Mouse (Mus musculus) spleen, adult 2 months (tissue): ENCODE measurements around the gene Lamtor3.

Experiments used
- CTCF ChIP-seq: fragments of 200-500 bp; IDR thresholded peaks from 2 replicates; pipeline ENCODE4 v1.5.1; 2011; ENCODE audit warnings: mild to moderate bottlenecking, inconsistent platforms; ENCODE audit not compliant: insufficient read depth, insufficient read length, insufficient replicate concordance; ENCODE audit errors: extremely low read depth
- POLR2A ChIP-seq: fragments of 200-500 bp; IDR thresholded peaks from 2 replicates; pipeline ENCODE4 v1.6.1; 2011; ENCODE audit warnings: low read depth, low read length, inconsistent platforms

- TF ChIP-seq POLR2A (no peak), CTCF (no peak)
Observed at GRCm38 (mm10) chr3:137975435-137975834, 57.1 kb downstream of the Lamtor3 start.
